Mouse (Mus musculus): ENCODE results near the gene Xrcc1. TPM values are rescaled to one million over a fixed set of nuclear protein-coding genes. Genes with fewer than 3 reads are reported as not detected.
"Not testable (repeated sequence)": the region's sequence is repeated elsewhere in the genome, so short reads cannot be mapped to it uniquely, and the experiment has no call there.

Xrcc1 gene
- total RNA-seq, 2 experiments from 2014 or later, result 38.9 to 40.9 TPM

GRCm38 (mm10) chr7:24599211-24600067 is 53.4 kb downstream of the Xrcc1 start:
- peak; percentile 59 for TF ChIP-seq CTCF (conservative IDR thresholded peaks at IDR 0.05)
- Histone ChIP-seq H3K27ac (no peak overlapping the region), H3K4me3 (no peak overlapping the region)
- no peak for DNase-seq (ENCODE audit: low spot score in 2 of 2)

- Histone ChIP-seq H3K27ac (peak overlapping the region; percentile 81), H3K4me3 (peak overlapping the region; percentile 36; the same call in 1 of the 2 replicates)
- DNase-seq (ENCODE audit: low spot score in 2 of 2), result peak; percentile 96 to 98
- TF ChIP-seq CTCF (conservative IDR thresholded peaks at IDR 0.05), result peak; percentile 100
Observed at GRCm38 (mm10) chr7:24600941-24601597, 55.0 kb downstream of the Xrcc1 start.

- H3K27ac ChIP-seq, result no peak overlapping the region
- no peak for DNase-seq (ENCODE audit: low spot score in 2 of 2)
- no peak overlapping the region for H3K4me3 ChIP-seq
- no peak for TF ChIP-seq CTCF (conservative IDR thresholded peaks at IDR 0.05)
Observed at GRCm38 (mm10) chr7:24605561-24605960, 59.5 kb downstream of the Xrcc1 start.

GRCm38 (mm10) chr7:24606046-24606445 is 60.0 kb downstream of the Xrcc1 start:
- DNase-seq (ENCODE audit: low spot score in 2 of 2), result no peak
- H3K4me3 ChIP-seq, result no peak overlapping the region
- no peak overlapping the region for H3K27ac ChIP-seq
- TF ChIP-seq CTCF (conservative IDR thresholded peaks at IDR 0.05), result no peak

GRCm38 (mm10) chr7:24608017-24608416 is 61.9 kb downstream of the Xrcc1 start:
- DNase-seq (ENCODE audit: low spot score in 2 of 2), result no peak
- TF ChIP-seq CTCF (conservative IDR thresholded peaks at IDR 0.05), result no peak
- Histone ChIP-seq H3K4me3 (no peak overlapping the region), H3K27ac (no peak overlapping the region)

- Histone ChIP-seq H3K27ac (no peak overlapping the region), H3K4me3 (no peak overlapping the region)
- DNase-seq (ENCODE audit: low spot score in 2 of 2), result no peak
- TF ChIP-seq CTCF (conservative IDR thresholded peaks at IDR 0.05), result no peak
Observed at GRCm38 (mm10) chr7:24608561-24608960, 62.5 kb downstream of the Xrcc1 start.

GRCm38 (mm10) chr7:24610144-24610878 is 64.2 kb downstream of the Xrcc1 start, which contains the start of gene Phldb3:
Gene Phldb3 (plus strand): TSS chr7:24610763.
- Histone ChIP-seq H3K4me3 (peak within 1 kb of the TSS; percentile 46), H3K27ac (no peak within 1 kb of the TSS)
- no peak for TF ChIP-seq CTCF (conservative IDR thresholded peaks at IDR 0.05)
- DNase-seq (ENCODE audit: low spot score in 2 of 2), result no peak

- TF ChIP-seq CTCF (conservative IDR thresholded peaks at IDR 0.05), result no peak
- peak overlapping the region; percentile 46 for H3K4me3 ChIP-seq
- H3K27ac ChIP-seq, result no peak overlapping the region
- peak in 1 of 2 experiments; percentile 46 for DNase-seq (ENCODE audit: low spot score in 2 of 2)
Observed at GRCm38 (mm10) chr7:24610879-24611494, 64.9 kb downstream of the Xrcc1 start.

GRCm38 (mm10) chr7:24611709-24612108 is 65.6 kb downstream of the Xrcc1 start:
- H3K27ac ChIP-seq, result no peak overlapping the region
- no peak for TF ChIP-seq CTCF (conservative IDR thresholded peaks at IDR 0.05)

GRCm38 (mm10) chr7:24612308-24612910 is 66.3 kb downstream of the Xrcc1 start:
- no peak overlapping the region for H3K27ac ChIP-seq

More at GRCm38 (mm10) chr7:24611709-24612108, 65.6 kb downstream of the Xrcc1 start:
- peak overlapping the region; percentile 46 for H3K4me3 ChIP-seq
- DNase-seq (ENCODE audit: low spot score in 2 of 2), result no peak

GRCm38 (mm10) chr7:24614816-24615215 is 68.7 kb downstream of the Xrcc1 start:
- DNase-seq (ENCODE audit: low spot score in 2 of 2), result no peak
- no peak overlapping the region for H3K27ac ChIP-seq
- no peak for TF ChIP-seq CTCF (conservative IDR thresholded peaks at IDR 0.05)
- H3K4me3 ChIP-seq, result no peak overlapping the region

More at GRCm38 (mm10) chr7:24612308-24612910, 66.3 kb downstream of the Xrcc1 start:
- no peak for TF ChIP-seq CTCF (conservative IDR thresholded peaks at IDR 0.05)
- DNase-seq (ENCODE audit: low spot score in 2 of 2), result no peak
- H3K4me3 ChIP-seq, result no peak overlapping the region

GRCm38 (mm10) chr7:24617763-24618162 is 71.7 kb downstream of the Xrcc1 start:
- H3K27ac ChIP-seq, result no peak overlapping the region
- no peak overlapping the region for H3K4me3 ChIP-seq
- TF ChIP-seq CTCF (conservative IDR thresholded peaks at IDR 0.05), result no peak
- DNase-seq (ENCODE audit: low spot score in 2 of 2), result no peak

- not testable (repeated sequence) for DNase-seq (ENCODE audit: low spot score in 2 of 2); H3K27ac ChIP-seq; H3K4me3 ChIP-seq
Observed at GRCm38 (mm10) chr7:24618374-24618773, 72.3 kb downstream of the Xrcc1 start.
